Mouse (Mus musculus) E14TG2a.4 (cell line): ENCODE results near the gene Nlrc5.

Experiments
- CTCF ChIP-seq: conservative IDR thresholded peaks from 2 replicates; pipeline ENCODE4 v1.5.1; 2014; ENCODE audit warnings: low read length
- NANOG ChIP-seq: IDR thresholded peaks from 2 replicates; pipeline ENCODE4 v1.6.1; 2014; ENCODE audit warnings: borderline replicate concordance, low read length, mixed read lengths
- POU5F1 ChIP-seq: IDR thresholded peaks from 2 replicates; pipeline ENCODE4 v1.6.1; 2014; ENCODE audit warnings: low read length, borderline replicate concordance

DNA sequence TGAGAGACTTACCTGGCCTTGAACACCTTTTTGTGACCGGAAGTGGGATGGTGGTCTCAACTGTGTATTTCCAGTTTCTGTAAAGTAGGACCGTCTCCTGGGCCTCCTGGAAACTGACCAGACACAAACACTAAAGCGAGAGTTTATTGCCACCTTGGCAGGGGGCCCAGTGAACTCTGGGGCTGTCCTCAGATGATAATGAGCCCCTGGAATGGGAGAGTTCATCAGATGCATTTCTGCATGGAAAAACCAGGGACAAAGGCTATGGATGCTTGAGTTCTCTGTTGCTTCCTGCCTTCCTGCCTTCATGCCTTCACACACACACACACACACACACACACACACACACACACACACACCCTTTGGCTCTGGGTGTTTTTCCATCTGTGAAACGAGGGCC, 100.5 kb downstream of the Nlrc5 start:
- no peak for TF ChIP-seq CTCF
- no peak for TF ChIP-seq NANOG
- TF ChIP-seq POU5F1, result no peak
